Mouse (Mus musculus) CH12.LX (cell line): ENCODE data around the gene Dbndd2. TPM values are rescaled to one million over a fixed set of nuclear protein-coding genes. Genes with fewer than 3 reads are reported as not detected.
A peak's percentile ranks its signal among the peaks of the same experiment; 100 is the strongest.

Experiments used
- DNase-seq: peaks from one replicate; pipeline ENCODE4 v3.0.0-alpha.2; 2013; ENCODE audit errors: extremely low read depth
- H3K27ac ChIP-seq: 2 replicates; pipeline ENCODE4 v1.5.1; 2012; ENCODE audit warnings: low read depth, mild to moderate bottlenecking, control low read depth, moderate library complexity; ENCODE audit not compliant: insufficient read depth
- H3K27me3 ChIP-seq: replicated peaks from 2 replicates; pipeline ENCODE3; 2012; ENCODE audit warnings: inconsistent platforms
- H3K36me3 ChIP-seq, 2 experiments: replicated peaks in 1 of 2; 2 replicates each; pipeline versions ENCODE3 to v1.6.1; 2012; ENCODE audit warnings: inconsistent platforms in 1 of 2, low read length in 1 of 2, mild to moderate bottlenecking in 1 of 2, mixed read lengths in 1 of 2, moderate library complexity in 1 of 2; ENCODE audit not compliant: control insufficient read depth in 1 of 2, insufficient read depth in 1 of 2
- H3K4me1 ChIP-seq, 2 experiments: 2 replicates each; pipeline ENCODE4 v1.6.1; 2012; ENCODE audit warnings: inconsistent platforms in 1 of 2, moderate library complexity in 1 of 2; ENCODE audit not compliant: insufficient read depth in 2 of 2, control insufficient read depth in 1 of 2
- H3K4me2 ChIP-seq: 2 replicates; pipeline ENCODE4 v1.6.1; 2012; ENCODE audit warnings: low read depth, mild to moderate bottlenecking, control low read depth; ENCODE audit not compliant: poor library complexity, insufficient read depth, severe bottlenecking
- H3K4me3 ChIP-seq, 3 experiments: fragments of 150-350 bp in 1 of 3; sonication (generic) in 1 of 3; replicated peaks in 1 of 3; 2 replicates each; pipeline versions ENCODE3 to v1.5.1; 2011 to 2012; ENCODE audit warnings: low read depth in 2 of 3, low read length in 2 of 3, mild to moderate bottlenecking in 2 of 3, moderate library complexity in 2 of 3, control low read depth in 1 of 3, improper control_type of control experiment in 1 of 3, inconsistent platforms in 1 of 3, mixed read lengths in 1 of 3; ENCODE audit not compliant: poor library complexity in 1 of 3
- H3K79me2 ChIP-seq: replicated peaks from 2 replicates; pipeline ENCODE4 v1.6.1; 2012; ENCODE audit warnings: mild to moderate bottlenecking, moderate library complexity; ENCODE audit not compliant: control insufficient read depth, poor library complexity, insufficient read depth, severe bottlenecking; ENCODE audit errors: extremely low read depth
- H3K9ac ChIP-seq: 2 replicates; pipeline ENCODE4 v1.6.1; 2012; ENCODE audit warnings: low read depth, mild to moderate bottlenecking, control low read depth, moderate library complexity; ENCODE audit not compliant: insufficient read depth
- H3K9me3 ChIP-seq: replicated peaks from 2 replicates; pipeline ENCODE3; 2012; ENCODE audit warnings: low read length, inconsistent platforms, mixed read lengths
- CHD1 ChIP-seq: IDR thresholded peaks from 2 replicates; pipeline ENCODE4 v1.6.1; 2012; ENCODE audit warnings: low read depth, low read length, improper control_type of control experiment, inconsistent platforms
- E2F4 ChIP-seq: IDR thresholded peaks from 2 replicates; pipeline ENCODE4 v1.6.1; 2011; ENCODE audit warnings: low read depth, low read length, improper control_type of control experiment; ENCODE audit not compliant: insufficient replicate concordance
- HCFC1 ChIP-seq: IDR thresholded peaks from 2 replicates; pipeline ENCODE4 v1.6.1; 2012; ENCODE audit warnings: low read depth, mild to moderate bottlenecking, inconsistent platforms, low read length, improper control_type of control experiment
- JUND ChIP-seq: conservative IDR thresholded peaks from 2 replicates; pipeline ENCODE4 v1.6.1; 2011; ENCODE audit warnings: low read depth, low read length, improper control_type of control experiment
- MXI1 ChIP-seq: IDR thresholded peaks from 2 replicates; pipeline ENCODE4 v1.6.1; 2011; ENCODE audit warnings: mild to moderate bottlenecking, low read depth, low read length, improper control_type of control experiment
- NRF1 ChIP-seq: IDR thresholded peaks from 2 replicates; pipeline ENCODE4 v1.6.1; 2014; ENCODE audit warnings: low read depth, mild to moderate bottlenecking, inconsistent platforms, low read length, improper control_type of control experiment, moderate library complexity
- POLR2AphosphoS2 ChIP-seq: IDR thresholded peaks from 2 replicates; pipeline ENCODE4 v1.6.1; 2011; ENCODE audit warnings: low read depth, low read length, improper control_type of control experiment
- RCOR1 ChIP-seq: conservative IDR thresholded peaks from 2 replicates; pipeline ENCODE4 v1.6.1; 2012; ENCODE audit warnings: low read depth, mild to moderate bottlenecking, inconsistent platforms, low read length, improper control_type of control experiment
- TCF12 ChIP-seq: IDR thresholded peaks from 2 replicates; pipeline ENCODE4 v1.6.1; 2014; ENCODE audit warnings: low read depth, mild to moderate bottlenecking, inconsistent platforms, low read length, improper control_type of control experiment
- UBTF ChIP-seq: IDR thresholded peaks from 2 replicates; pipeline ENCODE4 v1.6.1; 2012; ENCODE audit warnings: low read depth, mild to moderate bottlenecking, inconsistent platforms, low read length, improper control_type of control experiment, moderate library complexity
- ZC3H11A ChIP-seq: IDR thresholded peaks from 2 replicates; pipeline ENCODE4 v1.6.1; 2012; ENCODE audit warnings: low read depth, mild to moderate bottlenecking, inconsistent platforms, low read length, improper control_type of control experiment
- ZKSCAN1 ChIP-seq: IDR thresholded peaks from 2 replicates; pipeline ENCODE4 v1.6.1; 2012; ENCODE audit warnings: low read depth, inconsistent platforms, low read length, improper control_type of control experiment, borderline replicate concordance
- ZNF384 ChIP-seq: IDR thresholded peaks from 2 replicates; pipeline ENCODE4 v1.6.1; 2012; ENCODE audit warnings: low read depth, low read length, improper control_type of control experiment, inconsistent platforms
- dilution Hi-C: fragments of 300-500 bp; cut with MboI; formaldehyde crosslinking; loops from 2 replicates; pipeline ENCODE4 v1.14.3; 2020; ENCODE audit warnings: low sequenced_read_pairs; ENCODE audit not compliant: extremely low pct_unique_long_range_greater_than_20kb, extremely low pct_ligation_motif_present
- in situ Hi-C: fragments of 300-500 bp; cut with MboI; formaldehyde crosslinking; loops from 3 replicates; pipeline ENCODE4 v1.14.3; 2019; ENCODE audit warnings: low sequenced_read_pairs, low pct_ligation_motif_present, low pct_unique_long_range_greater_than_20kb, mixed read lengths
- polyA plus RNA-seq: library from polyadenylated mRNA; unstranded; fragments of >175 nt; gene quantifications from 2 replicates; pipeline ENCODE4 v1.2.1, GENCODE M21; 2012; ENCODE audit warnings: low read depth; ENCODE audit not compliant: insufficient read length
- total RNA-seq, 2 experiments: library from RNA; depleted of rRNA; stranded (reverse); fragments of 300-350 nt in 1 of 2; fragments of >200 nt in 1 of 2; gene quantifications; 2 replicates each; pipeline ENCODE4 v1.2.3; 2012 to 2014

Dbndd2 gene
- total and polyA plus RNA-seq, 3 experiments = 0.53 to 5.7 TPM; not detected in 1

DNA sequence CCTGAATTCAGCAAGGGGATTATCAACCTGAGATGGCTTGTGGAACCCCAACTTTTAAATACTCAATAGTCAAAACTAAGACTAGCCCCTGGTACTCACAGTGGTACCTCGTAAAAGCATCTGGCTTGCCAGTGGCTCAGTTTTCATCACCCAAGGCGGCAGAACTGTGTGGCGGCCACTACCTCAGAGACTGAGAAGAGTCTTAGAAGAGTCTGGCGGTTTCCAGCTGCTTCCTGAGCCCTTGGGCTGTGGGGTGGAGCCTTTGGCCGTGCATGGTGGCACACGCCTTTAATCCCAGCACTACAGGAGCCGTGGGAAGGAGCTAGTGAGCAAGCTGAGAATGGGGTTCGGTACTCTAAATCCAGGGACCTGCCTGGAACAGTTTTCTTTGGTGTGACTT lies 36.4 kb downstream of the Dbndd2 start:
- Histone ChIP-seq H3K36me3 (no peaks in the 10 kb centered on the region), H3K4me1 (peaks cover 2 to 25% of the 10 kb centered on the region in 2 experiments), H3K27ac (peak overlapping the region; percentile 71), H3K9me3 (peaks cover 30% of the 10 kb centered on the region), H3K4me2 (peak overlapping the region; percentile 64), H3K4me3 (peak overlapping the region in 1 of 3 experiments; percentile 8), H3K27me3 (peaks cover 13% of the 10 kb centered on the region), H3K79me2 (no peaks in the 10 kb centered on the region), H3K9ac (peak overlapping the region; percentile 27; the same call in 1 of the 2 replicates)
- no peak for TF ChIP-seq ZKSCAN1
- 0 out of 2 replicates have a peak, but pooled peaks have one; percentile 19 for TF ChIP-seq CHD1
- no peak for TF ChIP-seq JUND
- TF ChIP-seq UBTF = no peak
- TF ChIP-seq ZC3H11A = no peak
- TF ChIP-seq E2F4 = no peak
- TF ChIP-seq MXI1 = 0 out of 2 replicates have a peak, but pooled peaks have one; percentile 16
- no peak for TF ChIP-seq TCF12
- no peak for TF ChIP-seq POLR2AphosphoS2
- TF ChIP-seq RCOR1 = no peak
- in situ Hi-C loops = no loop called here
- dilution Hi-C loops = no loop called here
- DNase-seq = peak; percentile 69

DNA sequence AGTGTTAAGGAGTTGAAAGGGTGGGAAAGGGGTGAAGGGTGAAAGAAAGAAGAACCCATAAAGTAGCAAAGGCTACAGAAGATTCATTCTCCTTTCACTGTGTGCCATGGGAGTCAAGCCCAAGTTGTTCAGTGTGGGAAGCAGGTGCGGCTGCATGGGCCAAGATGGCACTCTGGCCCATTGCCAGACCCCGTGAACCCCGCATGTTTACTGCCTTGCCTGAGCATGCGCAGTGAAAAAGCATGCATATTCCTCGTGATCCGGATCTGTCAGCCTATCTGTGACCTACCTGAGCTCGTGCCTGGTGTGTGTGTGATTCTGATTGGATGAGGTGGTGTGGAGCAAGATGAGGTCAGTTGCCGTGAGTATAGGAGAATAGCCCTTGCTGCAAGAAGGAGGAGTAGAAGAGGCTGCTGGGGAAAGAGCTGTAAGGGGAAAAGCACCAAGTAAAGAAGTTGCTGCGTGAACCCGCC lies 37.4 kb downstream of the Dbndd2 start:
- Histone ChIP-seq H3K4me1 (peaks cover 2 to 25% of the 10 kb centered on the region in 2 experiments), H3K36me3 (no peaks in the 10 kb centered on the region), H3K9me3 (peaks cover 36% of the 10 kb centered on the region), H3K4me3 (no peak overlapping the region), H3K79me2 (no peaks in the 10 kb centered on the region), H3K27me3 (peaks cover 23% of the 10 kb centered on the region), H3K27ac (no peak overlapping the region), H3K4me2 (no peak overlapping the region)
- in situ Hi-C loops (no loop called here), dilution Hi-C loops (no loop called here)
- no peak for DNase-seq
- peak; percentile 69 for TF ChIP-seq NRF1
- no peak for TF ChIP-seq TCF12
- TF ChIP-seq, all 38 proteins: peak for 1
- no peak overlapping the region for H3K9ac ChIP-seq

DNA sequence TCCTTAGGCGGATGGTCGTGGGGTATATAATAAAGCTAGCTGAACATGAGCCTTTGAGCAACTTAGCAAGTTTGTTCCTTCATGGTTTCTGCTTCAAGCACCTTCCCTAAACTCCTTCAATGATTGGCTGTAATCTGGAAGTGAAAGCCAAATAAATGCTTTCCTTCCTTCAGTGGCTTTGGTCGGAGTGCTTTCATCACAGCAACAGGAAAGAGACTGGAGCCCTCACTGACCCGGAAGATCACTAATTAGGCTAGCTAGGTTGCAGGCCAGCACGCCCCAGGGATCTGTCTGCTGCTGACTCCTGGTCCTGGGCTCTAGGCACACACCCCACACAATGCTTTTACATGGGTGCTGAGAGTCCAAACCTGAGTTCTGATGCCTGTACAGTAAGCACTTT lies 42.7 kb downstream of the Dbndd2 start:
- dilution Hi-C loops (no loop called here), in situ Hi-C loops (no loop called here)
- Histone ChIP-seq H3K36me3 (no peaks in the 10 kb centered on the region), H3K79me2 (no peaks in the 10 kb centered on the region), H3K4me1 (peaks cover 4 to 14% of the 10 kb centered on the region in 2 experiments), H3K27me3 (peaks cover 50% of the 10 kb centered on the region), H3K9ac (no peak overlapping the region), H3K9me3 (peaks cover 29% of the 10 kb centered on the region), H3K4me3 (no peak overlapping the region), H3K27ac (no peak overlapping the region), H3K4me2 (no peak overlapping the region)
- no peak for TF ChIP-seq ZNF384
- no peak for TF ChIP-seq HCFC1
- no peak for DNase-seq
